Mouse (Mus musculus) embryonic fibroblast, embryonic 13.5 days (primary cell): Measurements from ENCODE around the gene Acsm1.

Experiments used
- CTCF ChIP-seq: IDR thresholded peaks from 2 replicates; pipeline ENCODE4 v1.5.1; 2011; ENCODE audit warnings: mild to moderate bottlenecking, control low read depth, low read length, moderate library complexity, borderline replicate concordance; ENCODE audit not compliant: insufficient read depth
- POLR2A ChIP-seq: IDR thresholded peaks from 2 replicates; pipeline ENCODE4 v1.6.1; 2011; ENCODE audit warnings: low read depth, mild to moderate bottlenecking, control low read depth, low read length, moderate library complexity

- TF ChIP-seq POLR2A (no peak), CTCF (no peak)
Observed at GRCm38 (mm10) chr7:119638773-119639172, 31.9 kb downstream of the Acsm1 start.
